Mouse (Mus musculus): ENCODE results near the gene Med8.

DNA sequence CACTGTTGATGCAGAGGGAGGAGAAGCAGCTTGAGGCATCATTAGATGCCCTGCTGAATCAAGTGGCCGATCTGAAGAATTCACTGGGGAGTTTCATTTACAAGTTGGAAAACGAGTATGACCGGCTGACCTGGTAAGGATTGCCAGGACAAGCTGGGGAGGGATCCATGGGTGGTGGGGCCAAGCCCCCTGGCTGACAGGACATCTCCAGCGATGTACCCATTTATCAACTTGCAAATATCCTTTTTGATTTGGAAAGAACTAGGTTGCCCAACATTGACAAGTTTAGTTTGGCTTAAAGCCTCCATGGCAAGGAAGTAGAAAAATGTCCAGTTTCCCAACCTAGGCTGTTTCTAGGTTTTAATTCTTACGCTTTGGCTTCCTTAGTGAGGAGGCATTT, 1.7 kb downstream of the Med8 start:
- TF ChIP-seq CTCF (IDR thresholded peaks at IDR 0.05) (no peak), EP300 (IDR thresholded peaks at IDR 0.05) (no peak)

Measured in lung, postnatal 0 days (tissue).